Mouse (Mus musculus) left cerebral cortex, adult 9 months (tissue): ENCODE results near the gene Doxl2.
"Not testable (repeated sequence)": the region's sequence is repeated elsewhere in the genome, so short reads cannot be mapped to it uniquely, and the experiment has no call there.

Experiments used
- DNase-seq, 2 experiments: peaks; one replicate each; pipeline ENCODE4 v3.0.0; 2022; ENCODE audit warnings: low spot score in 2 of 2

Gene Doxl2

GRCm38 (mm10) chr6:48974663-48975062 is at the start of gene Doxl2:
Gene Doxl2, plus strand, starts transcription at chr6:48974963.
- no peak for DNase-seq

- DNase-seq = no peak
Observed at GRCm38 (mm10) chr6:48929595-48929994, 45.2 kb upstream of the Doxl2 start, which contains the start of gene 1600015I10Rik. Gene 1600015I10Rik, plus strand, starts transcription at chr6:48929895.

GRCm38 (mm10) chr6:48949596-48949995 is 25.2 kb upstream of the Doxl2 start:
- DNase-seq = no peak

- DNase-seq = no peak
Observed at GRCm38 (mm10) chr6:48950676-48951075, 24.1 kb upstream of the Doxl2 start.

GRCm38 (mm10) chr6:48951630-48952029 is 23.1 kb upstream of the Doxl2 start:
- no peak for DNase-seq

- no peak for DNase-seq
Observed at GRCm38 (mm10) chr6:48953220-48953619, 21.5 kb upstream of the Doxl2 start.

GRCm38 (mm10) chr6:48954211-48954610 is 20.6 kb upstream of the Doxl2 start:
- no peak for DNase-seq

- DNase-seq = peak in 1 of 2 experiments; percentile 36
Observed at GRCm38 (mm10) chr6:48954946-48955345, 19.8 kb upstream of the Doxl2 start.

GRCm38 (mm10) chr6:48956785-48957184 is 18.0 kb upstream of the Doxl2 start:
- DNase-seq = no peak

- peak in 1 of 2 experiments; percentile 5 for DNase-seq
Observed at GRCm38 (mm10) chr6:48958053-48958452, 16.7 kb upstream of the Doxl2 start.

- not testable (repeated sequence) for DNase-seq
Observed at GRCm38 (mm10) chr6:48959151-48959550, 15.6 kb upstream of the Doxl2 start.

GRCm38 (mm10) chr6:48966696-48967095 is 8.1 kb upstream of the Doxl2 start:
- DNase-seq = not testable (repeated sequence)

- DNase-seq = no peak
Observed at GRCm38 (mm10) chr6:48967868-48968267, 6.9 kb upstream of the Doxl2 start.

GRCm38 (mm10) chr6:48979616-48980015 is 4.9 kb downstream of the Doxl2 start:
- no peak for DNase-seq

GRCm38 (mm10) chr6:48982305-48982704 is 7.5 kb downstream of the Doxl2 start:
- peak in 1 of 2 experiments; percentile 9 for DNase-seq

GRCm38 (mm10) chr6:48986444-48986990 is 11.8 kb downstream of the Doxl2 start, which contains the start of gene Svs1:
Gene Svs1, plus strand, starts transcription at chr6:48986861.
- DNase-seq = no peak

- DNase-seq = no peak
Observed at GRCm38 (mm10) chr6:48989971-48990370, 15.2 kb downstream of the Doxl2 start.

GRCm38 (mm10) chr6:48991991-48992390 is 17.2 kb downstream of the Doxl2 start:
- no peak for DNase-seq

GRCm38 (mm10) chr6:48998186-48998585 is 23.4 kb downstream of the Doxl2 start:
- no peak for DNase-seq

GRCm38 (mm10) chr6:48998796-48999195 is 24.0 kb downstream of the Doxl2 start:
- DNase-seq = no peak

- peak in 1 of 2 experiments; percentile 31 for DNase-seq
Observed at GRCm38 (mm10) chr6:49003381-49003780, 28.6 kb downstream of the Doxl2 start.

- DNase-seq = peak in 1 of 2 experiments; percentile 62
Observed at GRCm38 (mm10) chr6:49007981-49008380, 33.2 kb downstream of the Doxl2 start.

GRCm38 (mm10) chr6:49008420-49009160 is 33.8 kb downstream of the Doxl2 start:
- DNase-seq = no peak
